Mouse (Mus musculus) lung, adult 2 months (tissue): ENCODE data around the gene Eml4.

Experiments
- CTCF ChIP-seq: fragments of 200-500 bp; IDR thresholded peaks from 2 replicates; pipeline ENCODE4 v1.5.1; 2011; ENCODE audit warnings: mild to moderate bottlenecking, low read length, control low read depth; ENCODE audit not compliant: insufficient read depth
- POLR2A ChIP-seq: fragments of 200-500 bp; IDR thresholded peaks from 2 replicates; pipeline ENCODE4 v1.6.1; 2011; ENCODE audit warnings: low read depth, mild to moderate bottlenecking, control low read depth, low read length, borderline replicate concordance; ENCODE audit errors: extremely low read depth

- TF ChIP-seq CTCF (no peak), POLR2A (no peak)
Observed at GRCm38 (mm10) chr17:83309243-83309642, 41.5 kb upstream of the Eml4 start.
